Mouse (Mus musculus) midbrain, embryonic 14.5 days (tissue): Measurements from ENCODE around the gene Tmem109. TPM values are rescaled to one million over a fixed set of nuclear protein-coding genes. Genes with fewer than 3 reads are reported as not detected.
A peak's percentile ranks its signal among the peaks of the same experiment; 100 is the strongest.

Experiments
- ATAC-seq: fragments of 200-750 bp; cut with Nextera tagmentation; 2 replicates; pipeline ENCODE4 v1.8.0; 2017; ENCODE audit warnings: moderate number of reproducible peaks, moderate library complexity; ENCODE audit not compliant: low FRiP score, low TSS enrichment
- DNase-seq: peaks from one replicate; pipeline ENCODE4 v3.0.0-alpha.2; 2015
- H3K27ac ChIP-seq: fragments of 300-500 bp; sonication (generic); replicated peaks from 2 replicates; pipeline ENCODE4 v1.5.1; 2014; ENCODE audit warnings: mild to moderate bottlenecking, low read depth, low read length, moderate library complexity
- H3K27me3 ChIP-seq: fragments of 300-500 bp; sonication (generic); 2 replicates; pipeline ENCODE4 v1.6.1; 2014; ENCODE audit warnings: low read length, control low read depth, mixed read lengths; ENCODE audit not compliant: control insufficient read depth, insufficient read depth
- H3K36me3 ChIP-seq: fragments of 300-500 bp; sonication (generic); 2 replicates; pipeline ENCODE4 v1.6.1; 2014; ENCODE audit warnings: low read length, control low read depth; ENCODE audit not compliant: control insufficient read depth, insufficient read depth
- H3K4me1 ChIP-seq: fragments of 300-500 bp; sonication (generic); 2 replicates; pipeline ENCODE4 v1.6.1; 2014; ENCODE audit warnings: mild to moderate bottlenecking, antibody characterized with exemption, low read length, control low read depth; ENCODE audit not compliant: control insufficient read depth, insufficient read depth
- H3K4me2 ChIP-seq: fragments of 300-500 bp; sonication (generic); 2 replicates; pipeline ENCODE4 v1.6.1; 2014; ENCODE audit warnings: mild to moderate bottlenecking, low read length, moderate library complexity
- H3K4me3 ChIP-seq: fragments of 300-500 bp; sonication (generic); replicated peaks from 2 replicates; pipeline ENCODE4 v1.5.1; 2014; ENCODE audit warnings: low read depth, low read length
- H3K9ac ChIP-seq: fragments of 300-500 bp; sonication (generic); replicated peaks from 2 replicates; pipeline ENCODE4 v1.6.1; 2014; ENCODE audit warnings: mild to moderate bottlenecking, low read length, moderate library complexity
- H3K9me3 ChIP-seq: fragments of 300-500 bp; sonication (generic); 2 replicates; pipeline ENCODE4 v1.6.1; 2016; ENCODE audit warnings: low read length, control low read depth, mixed read lengths; ENCODE audit not compliant: control insufficient read depth
- WGBS: fragments of 180-500 bp; shearing (Covaris S2); extraction: QIAGEN DNeasy Blood & Tissue Kit; methylation state at CpG from one replicate; pipeline ENCODE4 v1.1.7; 2014; 5-methylcytosine and 5-hydroxymethylcytosine counted together
- polyA plus RNA-seq: library from polyadenylated mRNA; unstranded; fragments of >200 nt; fragmentation: Nextera tagmentation; extraction: Ambion mirVana; gene quantifications from 2 replicates; pipeline ENCODE4 v1.2.1, GENCODE M21; 2014

The Tmem109 gene
- polyA plus RNA-seq, 1 experiment from 2014 or later = 41.2 TPM

- H3K27me3 ChIP-seq = no peaks in the 10 kb centered on the region
- peaks cover 19% of the 10 kb centered on the region for H3K4me1 ChIP-seq
- ATAC-seq = no peak
- no peak overlapping the region for H3K9ac ChIP-seq
- H3K36me3 ChIP-seq = peaks cover 17% of the 10 kb centered on the region
- WGBS = 95% methylated on average over 7 of the region's 7 CpGs
- no peak overlapping the region for H3K4me2 ChIP-seq
- DNase-seq = no peak
- H3K4me3 ChIP-seq = no peak overlapping the region
- H3K27ac ChIP-seq = no peak overlapping the region
- no peaks in the 10 kb centered on the region for H3K9me3 ChIP-seq
Observed at GRCm38 (mm10) chr19:10878201-10878837, 3.5 kb downstream of the Tmem109 start.

GRCm38 (mm10) chr19:10871328-10871961 lies 10.4 kb downstream of the Tmem109 start:
- 81% methylated on average over 14 of the region's 14 CpGs for WGBS
- ATAC-seq = no peak
- Histone ChIP-seq H3K36me3 (peaks cover 40% of the 10 kb centered on the region), H3K4me3 (no peak overlapping the region), H3K9ac (no peak overlapping the region), H3K27ac (no peak overlapping the region), H3K27me3 (no peaks in the 10 kb centered on the region), H3K4me1 (peaks cover 21% of the 10 kb centered on the region), H3K9me3 (no peaks in the 10 kb centered on the region), H3K4me2 (no peak overlapping the region)
- DNase-seq = no peak

- Histone ChIP-seq H3K4me1 (peaks cover 21% of the 10 kb centered on the region), H3K36me3 (peaks cover 46% of the 10 kb centered on the region)
Observed at GRCm38 (mm10) chr19:10870676-10871075, 11.1 kb downstream of the Tmem109 start.

GRCm38 (mm10) chr19:10869886-10870527 lies 11.8 kb downstream of the Tmem109 start, which contains the start of gene Tmem132a:
TSS of gene Tmem132a (minus strand) at chr19:10869940.
- peak within 1 kb of the TSS; percentile 78 for H3K4me2 ChIP-seq
- H3K9ac ChIP-seq = peak within 1 kb of the TSS; percentile 81
- DNase-seq = no peak
- 1% methylated on average over 8 of the region's 8 CpGs for WGBS
- H3K4me3 ChIP-seq = peak within 1 kb of the TSS; percentile 97
- H3K27ac ChIP-seq = peak within 1 kb of the TSS; percentile 86
- no peaks in the 10 kb centered on the region for H3K27me3 ChIP-seq
- peaks cover 21% of the 10 kb centered on the region for H3K4me1 ChIP-seq
- peaks cover 53% of the 10 kb centered on the region for H3K36me3 ChIP-seq
- ATAC-seq = peak; percentile 44; the same call in 1 of the 2 replicates
- H3K9me3 ChIP-seq = no peaks in the 10 kb centered on the region

More at GRCm38 (mm10) chr19:10870676-10871075, 11.1 kb downstream of the Tmem109 start:
- H3K4me3 ChIP-seq = no peak overlapping the region
- no peak overlapping the region for H3K9ac ChIP-seq
- H3K27me3 ChIP-seq = no peaks in the 10 kb centered on the region
- ATAC-seq (no peak), DNase-seq (no peak)
- WGBS = 88% methylated on average over 3 of the region's 3 CpGs
- no peak overlapping the region for H3K4me2 ChIP-seq
- no peak overlapping the region for H3K27ac ChIP-seq
- H3K9me3 ChIP-seq = no peaks in the 10 kb centered on the region

GRCm38 (mm10) chr19:10869241-10869885 lies 12.4 kb downstream of the Tmem109 start:
- under 1% methylated on average over 40 of the region's 43 CpGs for WGBS
- peak; percentile 93 for ATAC-seq
- no peaks in the 10 kb centered on the region for H3K27me3 ChIP-seq
- peak; percentile 94 for DNase-seq
- peak overlapping the region; percentile 81 for H3K9ac ChIP-seq
- no peaks in the 10 kb centered on the region for H3K9me3 ChIP-seq
- H3K4me2 ChIP-seq = peak overlapping the region; percentile 78
- H3K27ac ChIP-seq = peak overlapping the region; percentile 86
- H3K4me1 ChIP-seq = peaks cover 21% of the 10 kb centered on the region
- H3K4me3 ChIP-seq = peak overlapping the region; percentile 97
- peaks cover 60% of the 10 kb centered on the region for H3K36me3 ChIP-seq

GRCm38 (mm10) chr19:10868623-10869141 lies 13.1 kb downstream of the Tmem109 start:
- Histone ChIP-seq H3K4me2 (peak overlapping the region; percentile 78), H3K4me1 (peaks cover 21% of the 10 kb centered on the region), H3K36me3 (peaks cover 60% of the 10 kb centered on the region), H3K4me3 (peak overlapping the region; percentile 97), H3K27me3 (no peaks in the 10 kb centered on the region), H3K9me3 (no peaks in the 10 kb centered on the region), H3K27ac (peak overlapping the region; percentile 86), H3K9ac (peak overlapping the region; percentile 81)
- peak; percentile 54 for DNase-seq
- under 1% methylated on average over 17 of the region's 17 CpGs for WGBS
- peak; percentile 21; the same call in 1 of the 2 replicates for ATAC-seq

- Histone ChIP-seq H3K27me3 (no peaks in the 10 kb centered on the region), H3K4me3 (peak overlapping the region; percentile 97), H3K9ac (peak overlapping the region; percentile 81), H3K4me1 (peaks cover 21% of the 10 kb centered on the region), H3K9me3 (no peaks in the 10 kb centered on the region), H3K4me2 (peak overlapping the region; percentile 78), H3K27ac (0 out of 2 replicates have a peak overlapping the region, but pooled peaks have one; percentile 86), H3K36me3 (peaks cover 60% of the 10 kb centered on the region)
- WGBS = 29% methylated on average over 5 of the region's 5 CpGs
- ATAC-seq (no peak), DNase-seq (no peak)
Observed at GRCm38 (mm10) chr19:10867946-10868622, 13.7 kb downstream of the Tmem109 start.

GRCm38 (mm10) chr19:10866351-10866750 lies 15.4 kb downstream of the Tmem109 start:
- H3K4me3 ChIP-seq = no peak overlapping the region

More at GRCm38 (mm10) chr19:10866351-10866750, 15.4 kb downstream of the Tmem109 start:
- no peak for ATAC-seq
- H3K9ac ChIP-seq = no peak overlapping the region
- DNase-seq = no peak
- peaks cover 60% of the 10 kb centered on the region for H3K36me3 ChIP-seq
- no peaks in the 10 kb centered on the region for H3K9me3 ChIP-seq
- no peak overlapping the region for H3K4me2 ChIP-seq
- no peak overlapping the region for H3K27ac ChIP-seq
- 93% methylated on average over 13 of the region's 13 CpGs for WGBS
- peaks cover 21% of the 10 kb centered on the region for H3K4me1 ChIP-seq
- H3K27me3 ChIP-seq = no peaks in the 10 kb centered on the region
